Mouse (Mus musculus) midbrain, embryonic 13.5 days (tissue): Measurements from ENCODE around the gene Ube2l3. TPM values are rescaled to one million over a fixed set of nuclear protein-coding genes. Genes with fewer than 3 reads are reported as not detected.
A peak's percentile ranks its signal among the peaks of the same experiment; 100 is the strongest.

Source experiments
- ATAC-seq: fragments of 200-750 bp; cut with Nextera tagmentation; 2 replicates; pipeline ENCODE4 v1.8.0; 2017; ENCODE audit warnings: mild to moderate bottlenecking, moderate TSS enrichment, moderate library complexity
- H3K27ac ChIP-seq: fragments of 300-500 bp; sonication (generic); 2 replicates; pipeline ENCODE4 v1.5.1; 2015; ENCODE audit warnings: inconsistent platforms, mild to moderate bottlenecking, moderate library complexity
- H3K27me3 ChIP-seq: fragments of 300-500 bp; sonication (generic); 2 replicates; pipeline ENCODE4 v1.6.1; 2015; ENCODE audit warnings: mild to moderate bottlenecking, inconsistent platforms
- H3K36me3 ChIP-seq: fragments of 300-500 bp; sonication (generic); 2 replicates; pipeline ENCODE4 v1.6.1; 2015; ENCODE audit warnings: mild to moderate bottlenecking, inconsistent platforms
- H3K4me1 ChIP-seq: fragments of 300-500 bp; sonication (generic); replicated peaks from 2 replicates; pipeline ENCODE4 v1.6.1; 2015; ENCODE audit warnings: inconsistent platforms
- H3K4me2 ChIP-seq: fragments of 300-500 bp; sonication (generic); replicated peaks from 2 replicates; pipeline ENCODE4 v1.6.1; 2015; ENCODE audit warnings: moderate library complexity, mild to moderate bottlenecking, inconsistent platforms
- H3K4me3 ChIP-seq: fragments of 300-500 bp; sonication (generic); replicated peaks from 2 replicates; pipeline ENCODE4 v1.5.1; 2015; ENCODE audit warnings: mild to moderate bottlenecking, inconsistent platforms
- H3K9ac ChIP-seq: fragments of 300-500 bp; sonication (generic); replicated peaks from 2 replicates; pipeline ENCODE4 v1.6.1; 2015; ENCODE audit warnings: mild to moderate bottlenecking, inconsistent platforms
- H3K9me3 ChIP-seq: fragments of 300-500 bp; sonication (generic); 2 replicates; pipeline ENCODE4 v1.6.1; 2016; ENCODE audit warnings: mild to moderate bottlenecking, inconsistent platforms
- WGBS: fragments of 180-500 bp; shearing (Covaris S2); methylation state at CpG from one replicate; pipeline ENCODE4 v1.1.7; 2015; 5-methylcytosine and 5-hydroxymethylcytosine counted together
- polyA plus RNA-seq: library from polyadenylated mRNA; unstranded; fragments of >200 nt; fragmentation: Nextera tagmentation; extraction: Ambion mirVana; gene quantifications from 2 replicates; pipeline ENCODE4 v1.2.1, GENCODE M21; 2015

Ube2l3 gene
- 330 and 342 TPM in 2 replicates for polyA plus RNA-seq

DNA sequence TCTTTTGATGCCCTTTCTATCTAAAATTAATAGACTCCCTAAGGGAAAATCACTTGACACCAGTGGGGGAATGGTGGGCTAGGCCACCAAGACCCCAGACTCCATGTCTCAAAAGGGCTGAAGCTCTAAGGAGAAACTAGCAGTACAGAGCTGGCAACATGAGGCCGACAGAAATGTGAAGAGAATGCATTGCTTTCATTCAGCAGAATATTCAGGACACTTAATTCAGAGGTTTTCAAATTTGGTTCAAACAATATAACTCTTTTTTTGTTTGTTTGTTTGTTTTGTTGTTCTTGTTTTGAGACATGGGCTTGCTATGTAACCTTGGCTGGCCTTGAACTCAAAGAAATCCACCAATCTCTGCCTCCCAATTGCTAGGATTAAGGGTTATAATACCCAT is at the start of gene Ube2l3:
Gene Ube2l3 (minus strand): TSS at position 101 of the 400 bp plus-strand sequence.
- Histone ChIP-seq H3K4me2 (peak within 1 kb of the TSS; percentile 89), H3K9me3 (no peaks in the 10 kb centered on the region), H3K4me3 (peak within 1 kb of the TSS; percentile 99), H3K36me3 (no peaks in the 10 kb centered on the region), H3K4me1 (peaks cover 20% of the 10 kb centered on the region), H3K27me3 (peaks cover 7% of the 10 kb centered on the region; the same call in 1 of the 2 replicates), H3K27ac (no peak within 1 kb of the TSS), H3K9ac (no peak within 1 kb of the TSS)
- no peak for ATAC-seq
- WGBS = 97% methylated on average over 1 of the region's 1 CpGs

GRCm38 (mm10) chr16:17251539-17251938 is 49.1 kb upstream of the Ube2l3 start:
- Histone ChIP-seq H3K9me3 (no peaks in the 10 kb centered on the region), H3K4me3 (no peak overlapping the region), H3K4me1 (peaks cover 42% of the 10 kb centered on the region), H3K27me3 (no peaks in the 10 kb centered on the region), H3K27ac (no peak overlapping the region), H3K4me2 (no peak overlapping the region), H3K36me3 (peaks cover 14% of the 10 kb centered on the region), H3K9ac (no peak overlapping the region)
- 75% methylated on average over 3 of the region's 3 CpGs for WGBS
- ATAC-seq = 0 out of 2 replicates have a peak, but pooled peaks have one; percentile 3

- Histone ChIP-seq H3K27ac (no peak overlapping the region), H3K4me2 (no peak overlapping the region), H3K9ac (no peak overlapping the region), H3K36me3 (no peaks in the 10 kb centered on the region), H3K9me3 (no peaks in the 10 kb centered on the region), H3K4me1 (peaks cover 37% of the 10 kb centered on the region), H3K4me3 (no peak overlapping the region), H3K27me3 (no peaks in the 10 kb centered on the region)
- no peak for ATAC-seq
- WGBS = 80% methylated on average over 6 of the region's 6 CpGs
Observed at GRCm38 (mm10) chr16:17249135-17249534, 46.7 kb upstream of the Ube2l3 start.

DNA sequence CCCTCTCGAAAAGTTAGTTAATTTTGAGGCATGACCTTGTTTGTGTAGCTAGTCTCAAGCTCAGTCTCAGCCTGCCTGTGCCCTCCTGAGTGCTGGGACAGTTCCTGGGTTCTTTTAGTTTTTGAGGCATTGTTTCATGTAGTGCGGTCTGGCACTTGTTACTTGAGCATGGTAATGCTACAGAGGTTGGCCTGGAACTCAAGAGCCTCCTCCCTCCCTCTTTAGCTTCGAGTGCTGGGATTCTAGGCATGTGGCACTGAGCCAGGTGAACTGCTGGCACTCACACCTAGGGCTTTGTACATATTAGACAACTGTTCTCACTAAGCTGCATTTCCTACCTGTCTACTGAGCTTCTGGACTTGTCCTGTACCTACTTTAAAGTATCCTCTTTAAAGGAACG is 45.3 kb upstream of the Ube2l3 start:
- Histone ChIP-seq H3K9me3 (no peaks in the 10 kb centered on the region), H3K27me3 (no peaks in the 10 kb centered on the region), H3K27ac (no peak overlapping the region), H3K36me3 (no peaks in the 10 kb centered on the region), H3K4me1 (peaks cover 23% of the 10 kb centered on the region), H3K4me2 (no peak overlapping the region), H3K9ac (no peak overlapping the region), H3K4me3 (no peak overlapping the region)
- no peak for ATAC-seq
- WGBS = 80% methylated on average over 4 of the region's 4 CpGs

- Histone ChIP-seq H3K9me3 (no peaks in the 10 kb centered on the region), H3K9ac (no peak overlapping the region), H3K4me2 (no peak overlapping the region), H3K27ac (no peak overlapping the region), H3K4me1 (peaks cover 14% of the 10 kb centered on the region; the same call in 1 of the 2 replicates), H3K27me3 (no peaks in the 10 kb centered on the region), H3K36me3 (no peaks in the 10 kb centered on the region), H3K4me3 (no peak overlapping the region)
- ATAC-seq = no peak
- WGBS = 81% methylated on average over 1 of the region's 1 CpGs
Observed at GRCm38 (mm10) chr16:17244996-17245395, 42.5 kb upstream of the Ube2l3 start.

DNA sequence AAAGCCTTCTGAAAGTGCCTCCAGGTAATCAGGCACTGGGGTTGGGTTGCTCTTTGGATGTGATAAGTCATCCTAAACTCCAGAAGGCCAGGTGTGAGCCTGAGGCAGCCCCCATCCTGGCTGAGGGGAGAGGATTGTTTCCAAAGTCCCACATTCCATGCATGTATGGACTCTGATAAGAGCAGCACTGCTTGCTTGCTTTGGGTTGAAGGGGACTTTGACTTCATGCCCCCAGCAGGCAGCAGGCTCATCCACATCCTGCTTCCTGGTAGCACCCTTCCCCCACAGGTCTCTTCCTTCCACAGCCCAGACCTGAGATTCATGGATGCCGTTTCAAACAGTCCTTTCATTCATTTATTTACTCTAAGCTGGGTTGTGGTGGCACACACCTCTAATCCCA is 41.3 kb upstream of the Ube2l3 start:
- Histone ChIP-seq H3K9ac (no peak overlapping the region), H3K27me3 (no peaks in the 10 kb centered on the region), H3K9me3 (no peaks in the 10 kb centered on the region), H3K4me1 (peaks cover 20% of the 10 kb centered on the region), H3K4me3 (no peak overlapping the region), H3K36me3 (no peaks in the 10 kb centered on the region), H3K4me2 (no peak overlapping the region), H3K27ac (no peak overlapping the region)
- 77% methylated on average over 1 of the region's 1 CpGs for WGBS
- ATAC-seq = no peak

DNA sequence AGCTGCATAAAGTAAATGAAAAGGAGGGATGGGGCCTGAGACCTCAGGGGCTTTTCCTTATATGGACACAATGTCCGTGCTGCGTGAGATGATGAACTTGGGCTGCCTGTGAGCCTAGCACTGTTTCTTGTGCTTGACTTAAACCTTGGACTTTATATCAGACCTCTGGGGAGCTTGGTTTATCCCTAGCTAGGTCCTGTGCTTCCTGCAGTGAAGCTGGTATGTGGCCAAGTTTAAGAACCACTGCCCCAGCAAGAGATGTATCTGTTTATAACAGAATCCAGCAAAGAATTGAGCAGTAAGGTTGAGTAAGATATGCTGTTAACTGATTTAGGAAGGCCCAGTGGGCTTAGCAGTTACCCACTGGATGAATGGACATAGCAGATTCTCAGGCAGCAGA is 37.0 kb upstream of the Ube2l3 start:
- Histone ChIP-seq H3K4me2 (no peak overlapping the region), H3K27ac (no peak overlapping the region), H3K9me3 (no peaks in the 10 kb centered on the region), H3K36me3 (no peaks in the 10 kb centered on the region), H3K9ac (no peak overlapping the region), H3K27me3 (no peaks in the 10 kb centered on the region), H3K4me3 (no peak overlapping the region), H3K4me1 (peaks cover 59% of the 10 kb centered on the region)
- ATAC-seq = no peak
- WGBS = 86% methylated on average over 2 of the region's 2 CpGs

DNA sequence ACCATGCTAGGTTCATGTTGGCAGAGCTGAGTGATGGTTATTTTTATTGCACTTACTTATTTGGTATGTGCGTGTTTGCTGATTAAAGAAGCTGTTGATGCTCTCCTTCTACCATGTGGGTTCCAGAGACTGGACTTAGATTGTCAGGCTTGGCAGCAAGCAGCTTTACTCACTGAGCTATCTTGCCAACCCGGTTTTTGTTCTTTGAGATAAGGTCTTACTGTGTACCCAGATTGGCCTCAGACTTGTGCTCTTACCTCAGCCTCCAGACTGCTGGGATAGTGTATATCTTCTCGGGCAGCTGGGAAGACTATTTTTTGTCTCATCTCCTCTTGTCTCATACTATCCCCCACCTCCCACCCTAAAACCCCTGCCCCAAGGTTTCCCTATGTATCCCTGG is 35.2 kb upstream of the Ube2l3 start:
- H3K4me2 ChIP-seq = no peak overlapping the region
- no peaks in the 10 kb centered on the region for H3K36me3 ChIP-seq
- no peaks in the 10 kb centered on the region for H3K27me3 ChIP-seq
- H3K4me3 ChIP-seq = no peak overlapping the region
- H3K4me1 ChIP-seq = peaks cover 65% of the 10 kb centered on the region
- no peak for ATAC-seq
- no peak overlapping the region for H3K9ac ChIP-seq
- no peaks in the 10 kb centered on the region for H3K9me3 ChIP-seq
- 90% methylated on average over 3 of the region's 3 CpGs for WGBS
- H3K27ac ChIP-seq = no peak overlapping the region

- peak overlapping the region; percentile 93 for H3K9ac ChIP-seq
- no peaks in the 10 kb centered on the region for H3K27me3 ChIP-seq
- no peaks in the 10 kb centered on the region for H3K36me3 ChIP-seq
- 0 out of 2 replicates have a peak overlapping the region, but pooled peaks have one; percentile 96 for H3K27ac ChIP-seq
- ATAC-seq = no peak
- no peaks in the 10 kb centered on the region for H3K9me3 ChIP-seq
- peak overlapping the region; percentile 81 for H3K4me2 ChIP-seq
- peak overlapping the region; percentile 74 for H3K4me3 ChIP-seq
- WGBS = 63% methylated on average over 9 of the region's 9 CpGs
- H3K4me1 ChIP-seq = peaks cover 59% of the 10 kb centered on the region
Observed at GRCm38 (mm10) chr16:17234916-17235665, 32.6 kb upstream of the Ube2l3 start.

DNA sequence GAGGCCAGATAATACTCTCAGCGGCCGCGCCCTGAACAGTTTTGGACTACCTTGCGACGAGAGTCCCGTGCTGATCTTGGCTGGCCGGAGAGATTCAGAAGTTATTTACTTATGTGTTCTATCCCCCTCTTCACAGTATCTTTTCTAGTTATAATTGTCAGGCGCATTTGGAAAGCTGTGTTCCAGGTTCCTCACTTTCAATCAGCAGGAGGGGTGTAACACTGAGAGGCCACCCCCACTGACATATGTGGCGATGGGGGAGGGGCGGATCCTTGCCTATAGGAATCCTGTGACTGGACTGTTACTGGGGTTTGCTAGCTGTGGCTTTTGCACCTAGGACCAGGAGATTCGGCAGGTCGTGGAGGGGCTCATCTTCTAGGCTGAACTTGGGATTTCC is 32.0 kb upstream of the Ube2l3 start:
- Histone ChIP-seq H3K27me3 (no peaks in the 10 kb centered on the region), H3K4me1 (peaks cover 53% of the 10 kb centered on the region), H3K9me3 (no peaks in the 10 kb centered on the region), H3K4me2 (peak overlapping the region; percentile 81), H3K36me3 (no peaks in the 10 kb centered on the region), H3K4me3 (peak overlapping the region; percentile 74), H3K9ac (peak overlapping the region; percentile 93), H3K27ac (peak overlapping the region; percentile 96)
- WGBS = 2% methylated on average over 12 of the region's 12 CpGs
- ATAC-seq = no peak

DNA sequence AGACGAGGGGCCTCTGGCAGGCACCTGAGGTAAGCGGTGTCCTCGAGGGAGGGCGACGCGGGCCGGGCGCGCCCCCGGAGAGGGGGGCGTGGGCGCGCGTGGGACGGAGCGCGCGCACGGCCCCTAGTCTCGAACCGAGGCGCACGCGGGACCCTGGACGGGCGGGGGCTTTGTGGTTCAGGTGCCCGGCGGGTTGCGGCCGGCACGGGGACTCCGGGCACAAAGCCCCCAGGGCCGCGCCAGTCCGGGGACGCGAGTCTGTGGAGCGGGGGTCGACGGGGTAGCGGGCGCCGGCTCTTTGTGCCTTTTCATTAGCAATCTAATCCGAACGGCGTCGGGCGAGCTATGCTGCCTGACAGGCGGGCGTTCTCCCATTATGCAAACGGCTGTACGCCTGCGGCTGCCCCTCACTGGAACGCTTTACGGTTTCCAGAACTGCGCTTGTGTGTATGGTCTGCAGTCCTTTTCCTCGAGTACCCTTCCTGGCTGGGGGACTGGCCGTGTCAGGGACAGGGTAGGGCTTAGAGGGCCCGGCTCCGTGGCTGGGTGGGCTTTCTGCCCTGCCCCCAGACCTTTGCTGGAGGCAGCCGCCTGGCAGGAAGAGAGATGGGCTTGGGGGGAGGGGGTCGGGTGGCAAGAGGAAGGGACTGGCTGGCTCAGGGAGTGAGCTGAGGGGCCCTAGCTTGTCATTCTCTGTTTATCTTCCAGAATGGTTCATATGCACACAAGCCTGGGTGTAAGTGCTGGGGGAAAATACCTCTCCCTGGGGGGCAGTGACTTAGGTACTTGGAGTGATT is 31.5 kb upstream of the Ube2l3 start:
- Histone ChIP-seq H3K9ac (peak overlapping the region; percentile 93), H3K36me3 (no peaks in the 10 kb centered on the region), H3K27me3 (no peaks in the 10 kb centered on the region), H3K27ac (peak overlapping the region; percentile 96), H3K4me1 (peaks cover 48% of the 10 kb centered on the region), H3K4me2 (peak overlapping the region; percentile 81), H3K9me3 (no peaks in the 10 kb centered on the region), H3K4me3 (peak overlapping the region; percentile 74)
- under 1% methylated on average over 61 of the region's 62 CpGs for WGBS
- peak; percentile 79 for ATAC-seq
